Mouse (Mus musculus): ENCODE measurements around the gene Coro2b. TPM values are rescaled to one million over a fixed set of nuclear protein-coding genes. Genes with fewer than 3 reads are reported as not detected.

The Coro2b gene
- polyA plus RNA-seq, 2 experiments = 0.57 to 1.1 TPM

DNA sequence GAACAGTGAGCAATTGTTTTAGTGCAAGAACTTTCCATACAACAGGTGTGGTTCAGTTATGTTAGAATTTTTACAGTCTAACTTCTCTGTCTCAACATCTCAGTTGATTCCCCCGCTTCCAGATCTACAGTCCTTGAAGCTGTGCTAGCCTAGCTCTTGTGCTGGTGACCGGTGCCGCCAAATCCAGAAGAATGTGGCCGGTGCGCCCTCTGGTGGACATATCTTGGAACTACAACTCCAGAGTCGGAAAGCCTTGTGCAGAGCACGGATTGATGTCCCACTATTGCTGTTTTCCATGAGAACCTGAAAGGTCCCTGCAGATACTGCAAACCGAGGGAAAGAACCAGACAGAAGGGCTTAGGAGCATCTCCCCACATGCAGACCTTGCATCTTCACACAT, 13.0 kb upstream of the Coro2b start:
- Histone ChIP-seq H3K9ac (replicated peaks) (no peak overlapping the region), H3K36me3 (replicated peaks; ENCODE audit: control insufficient read depth, insufficient read depth, low read depth) (no peaks in the 10 kb centered on the region), H3K4me1 (replicated peaks; ENCODE audit: control insufficient read depth in 2 of 2, insufficient read depth in 2 of 2, low read length in 1 of 2) (no peaks in the 10 kb centered on the region), H3K27me3 (ENCODE audit: control insufficient read depth, insufficient read depth, low read length) (no peaks in the 10 kb centered on the region), H3K4me2 (ENCODE audit: low read depth) (no peak overlapping the region), H3K27ac (no peak overlapping the region), H3K4me3 (ENCODE audit: insufficient read depth in 1 of 2, low read depth in 2 of 2, low read length in 2 of 2) (no peak overlapping the region), H3K9me3 (ENCODE audit: control insufficient read depth, low read length) (no peaks in the 10 kb centered on the region)
- TF ChIP-seq CTCF (IDR thresholded peaks at IDR 0.05; ENCODE audit: low read depth) (peak; percentile 97), EP300 (IDR thresholded peaks at IDR 0.05; ENCODE audit: low read depth) (no peak)
- ATAC-seq (ENCODE audit: insufficient read depth) (no peak), DNase-seq (ENCODE audit: low read depth in 3 of 3, low spot score in 3 of 3) (peak; percentile 31 to 49 (median 33))
- WGBS (ENCODE audit: insufficient replicate concordance) = 4% methylated on average over 8 of the region's 8 CpGs

DNA sequence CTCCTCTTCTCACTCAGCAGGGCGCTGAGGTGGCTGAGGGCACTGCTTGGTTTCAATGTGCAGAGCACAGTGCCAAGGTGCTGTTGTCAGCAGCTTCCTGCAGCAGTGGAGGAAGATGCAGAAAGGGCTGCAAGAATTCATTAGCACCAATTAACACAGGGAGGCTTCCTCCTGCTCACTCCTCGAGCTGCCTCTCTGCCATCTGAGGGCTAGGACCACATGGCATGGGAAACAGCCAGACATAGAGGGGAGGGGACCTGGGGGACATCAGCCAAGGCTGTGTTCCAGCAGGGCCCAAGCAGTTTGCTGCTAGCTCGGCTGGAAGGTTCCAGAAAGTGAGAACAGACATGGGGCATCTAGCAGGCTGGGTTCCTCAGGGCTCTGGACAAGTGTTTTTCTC, 10.6 kb upstream of the Coro2b start:
- DNase-seq (ENCODE audit: low read depth in 3 of 3, low spot score in 3 of 3) (no peak), ATAC-seq (ENCODE audit: insufficient read depth) (no peak)

DNA sequence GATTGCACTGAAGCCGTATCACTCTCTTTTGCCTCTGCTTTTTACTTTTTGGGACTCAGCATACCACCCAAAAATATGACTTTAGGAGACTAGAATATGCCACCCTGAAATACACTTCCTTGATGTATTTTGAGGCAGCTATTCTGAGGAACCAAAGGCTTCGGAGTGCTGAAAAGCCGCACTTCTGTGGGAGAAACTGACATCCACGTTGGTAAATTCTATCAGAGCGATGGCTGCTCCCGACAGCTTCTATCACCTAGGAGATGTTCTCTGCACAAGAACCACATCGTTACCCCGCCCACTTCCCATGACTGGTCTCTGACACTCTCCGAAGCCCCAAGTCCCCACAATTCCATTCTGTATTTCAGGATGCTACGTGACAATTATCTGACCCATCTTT, 8.0 kb upstream of the Coro2b start:
- Histone ChIP-seq H3K36me3 (replicated peaks; ENCODE audit: control insufficient read depth, insufficient read depth, low read depth) (no peaks in the 10 kb centered on the region), H3K4me1 (replicated peaks; ENCODE audit: control insufficient read depth in 2 of 2, insufficient read depth in 2 of 2, low read length in 1 of 2) (no peaks in the 10 kb centered on the region), H3K4me3 (ENCODE audit: insufficient read depth in 1 of 2, low read depth in 2 of 2, low read length in 2 of 2) (no peak overlapping the region), H3K9me3 (ENCODE audit: control insufficient read depth, low read length) (no peaks in the 10 kb centered on the region), H3K9ac (replicated peaks) (no peak overlapping the region), H3K27me3 (ENCODE audit: control insufficient read depth, insufficient read depth, low read length) (no peaks in the 10 kb centered on the region), H3K4me2 (ENCODE audit: low read depth) (no peak overlapping the region), H3K27ac (no peak overlapping the region)
- ATAC-seq (ENCODE audit: insufficient read depth) (no peak), DNase-seq (ENCODE audit: low read depth in 3 of 3, low spot score in 3 of 3) (no peak)
- 51% methylated on average over 10 of the region's 10 CpGs for WGBS (ENCODE audit: insufficient replicate concordance)
- TF ChIP-seq CTCF (IDR thresholded peaks at IDR 0.05; ENCODE audit: low read depth) = no peak
- no peak for TF ChIP-seq EP300 (IDR thresholded peaks at IDR 0.05; ENCODE audit: low read depth)

More for the DNA sequence above, 10.6 kb upstream of the Coro2b start:
- WGBS (ENCODE audit: insufficient replicate concordance) = 39% methylated on average over 3 of the region's 3 CpGs
- TF ChIP-seq CTCF (IDR thresholded peaks at IDR 0.05; ENCODE audit: low read depth) = no peak
- TF ChIP-seq EP300 (IDR thresholded peaks at IDR 0.05; ENCODE audit: low read depth) = no peak
- Histone ChIP-seq H3K4me2 (ENCODE audit: low read depth) (no peak overlapping the region), H3K9me3 (ENCODE audit: control insufficient read depth, low read length) (no peaks in the 10 kb centered on the region), H3K4me1 (replicated peaks; ENCODE audit: control insufficient read depth in 2 of 2, insufficient read depth in 2 of 2, low read length in 1 of 2) (no peaks in the 10 kb centered on the region), H3K27ac (no peak overlapping the region), H3K9ac (replicated peaks) (no peak overlapping the region), H3K4me3 (ENCODE audit: insufficient read depth in 1 of 2, low read depth in 2 of 2, low read length in 2 of 2) (no peak overlapping the region), H3K36me3 (replicated peaks; ENCODE audit: control insufficient read depth, insufficient read depth, low read depth) (no peaks in the 10 kb centered on the region), H3K27me3 (ENCODE audit: control insufficient read depth, insufficient read depth, low read length) (no peaks in the 10 kb centered on the region)

DNA sequence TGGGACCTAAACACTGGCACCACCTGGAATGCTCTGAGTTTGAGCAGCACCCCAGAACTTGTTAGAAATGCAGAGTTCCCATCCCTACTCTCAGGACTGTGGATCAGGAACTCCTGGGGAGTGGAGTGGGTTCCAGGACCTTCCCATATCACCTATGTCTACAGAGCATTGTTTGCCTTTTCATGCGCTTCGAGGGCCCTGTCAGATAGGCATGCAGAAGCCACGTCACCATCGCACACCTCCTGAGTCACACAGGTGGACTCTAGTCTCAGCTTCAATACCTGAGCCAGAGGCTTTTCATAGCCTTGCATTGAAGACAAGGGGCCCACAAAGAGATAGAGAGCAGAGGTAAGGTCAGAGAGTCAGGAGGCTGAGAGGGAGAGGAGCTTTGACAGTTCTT, 7.0 kb upstream of the Coro2b start:
- H3K27ac ChIP-seq = no peak overlapping the region
- no peaks in the 10 kb centered on the region for H3K36me3 ChIP-seq (replicated peaks; ENCODE audit: control insufficient read depth, insufficient read depth, low read depth)
- no peaks in the 10 kb centered on the region for H3K27me3 ChIP-seq (ENCODE audit: control insufficient read depth, insufficient read depth, low read length)
- H3K4me1 ChIP-seq (replicated peaks; ENCODE audit: control insufficient read depth in 2 of 2, insufficient read depth in 2 of 2, low read length in 1 of 2) = no peaks in the 10 kb centered on the region
- WGBS (ENCODE audit: insufficient replicate concordance) = 74% methylated on average over 4 of the region's 4 CpGs
- no peak overlapping the region for H3K4me3 ChIP-seq (ENCODE audit: insufficient read depth in 1 of 2, low read depth in 2 of 2, low read length in 2 of 2)
- no peak for DNase-seq (ENCODE audit: low read depth in 3 of 3, low spot score in 3 of 3)
- H3K9me3 ChIP-seq (ENCODE audit: control insufficient read depth, low read length) = no peaks in the 10 kb centered on the region
- H3K4me2 ChIP-seq (ENCODE audit: low read depth) = no peak overlapping the region
- ATAC-seq (ENCODE audit: insufficient read depth) = no peak
- H3K9ac ChIP-seq (replicated peaks) = no peak overlapping the region
- no peak for TF ChIP-seq EP300 (IDR thresholded peaks at IDR 0.05; ENCODE audit: low read depth)
- no peak for TF ChIP-seq CTCF (IDR thresholded peaks at IDR 0.05; ENCODE audit: low read depth)

DNA sequence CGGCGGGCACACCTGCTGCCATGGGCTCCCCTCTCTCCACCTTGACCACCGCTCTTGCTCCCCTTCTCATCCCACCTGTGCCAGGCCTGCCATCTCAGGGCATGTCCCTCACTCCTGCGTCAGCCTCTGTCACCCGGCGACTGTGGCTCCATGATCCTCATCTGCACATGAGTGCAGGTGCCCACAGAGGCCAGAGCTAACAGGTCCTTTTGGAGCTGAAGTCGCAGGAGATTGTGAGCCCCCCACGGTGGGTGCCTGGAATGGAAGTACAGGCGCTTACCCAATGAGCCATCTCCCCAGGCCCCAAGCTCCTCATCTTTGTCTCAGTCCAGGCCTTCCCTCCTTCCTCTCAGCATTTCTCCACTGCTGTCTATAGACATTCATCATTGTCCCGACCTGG, 4.8 kb upstream of the Coro2b start:
- Histone ChIP-seq H3K27ac (no peak overlapping the region), H3K4me2 (ENCODE audit: low read depth) (no peak overlapping the region), H3K4me1 (replicated peaks; ENCODE audit: control insufficient read depth in 2 of 2, insufficient read depth in 2 of 2, low read length in 1 of 2) (no peaks in the 10 kb centered on the region), H3K9ac (replicated peaks) (no peak overlapping the region), H3K9me3 (ENCODE audit: control insufficient read depth, low read length) (no peaks in the 10 kb centered on the region), H3K4me3 (ENCODE audit: insufficient read depth in 1 of 2, low read depth in 2 of 2, low read length in 2 of 2) (no peak overlapping the region), H3K36me3 (replicated peaks; ENCODE audit: control insufficient read depth, insufficient read depth, low read depth) (no peaks in the 10 kb centered on the region), H3K27me3 (ENCODE audit: control insufficient read depth, insufficient read depth, low read length) (peaks cover 11% of the 10 kb centered on the region)
- TF ChIP-seq EP300 (IDR thresholded peaks at IDR 0.05; ENCODE audit: low read depth) = no peak
- no peak for TF ChIP-seq CTCF (IDR thresholded peaks at IDR 0.05; ENCODE audit: low read depth)
- ATAC-seq (ENCODE audit: insufficient read depth) (no peak), DNase-seq (ENCODE audit: low read depth in 3 of 3, low spot score in 3 of 3) (no peak)
- 58% methylated on average over 10 of the region's 10 CpGs for WGBS (ENCODE audit: insufficient replicate concordance)

Data from liver, embryonic 14.5 days (tissue).